Mouse (Mus musculus): Measurements from ENCODE around the gene Fam49a. TPM values are rescaled to one million over a fixed set of nuclear protein-coding genes. Genes with fewer than 3 reads are reported as not detected.

Gene Fam49a
- polyA plus RNA-seq, 1 experiment from 2014 or later = 8.8 TPM

GRCm38 (mm10) chr12:12287131-12287786, 25.3 kb downstream of the Fam49a start:
- Histone ChIP-seq H3K4me3 (ENCODE audit: low read length) (no peak overlapping the region), H3K27ac (ENCODE audit: low read length) (peak overlapping the region; percentile 48), H3K36me3 (ENCODE audit: insufficient read depth, low read length) (no peaks in the 10 kb centered on the region), H3K4me1 (ENCODE audit: insufficient read depth, low read length) (peaks cover 8% of the 10 kb centered on the region; the same call in 1 of the 2 replicates), H3K27me3 (ENCODE audit: insufficient read depth, low read length) (no peaks in the 10 kb centered on the region), H3K9ac (replicated peaks; ENCODE audit: low read length) (peak overlapping the region; percentile 35; the same call in 1 of the 2 replicates), H3K9me3 (ENCODE audit: low read length) (no peaks in the 10 kb centered on the region), H3K4me2 (replicated peaks; ENCODE audit: low read depth, low read length) (peak overlapping the region; percentile 41)
- 0 out of 2 replicates have a peak, but pooled peaks have one; percentile 42 for ATAC-seq (ENCODE audit: low FRiP score, low TSS enrichment)
- 44% methylated on average over 9 of the region's 9 CpGs for WGBS

- WGBS = 30% methylated on average over 6 of the region's 6 CpGs
- H3K27me3 ChIP-seq (ENCODE audit: insufficient read depth, low read length) = no peaks in the 10 kb centered on the region
- no peaks in the 10 kb centered on the region for H3K9me3 ChIP-seq (ENCODE audit: low read length)
- peak overlapping the region; percentile 41 for H3K4me2 ChIP-seq (replicated peaks; ENCODE audit: low read depth, low read length)
- no peak for ATAC-seq (ENCODE audit: low FRiP score, low TSS enrichment)
- peaks cover 8% of the 10 kb centered on the region; the same call in 1 of the 2 replicates for H3K4me1 ChIP-seq (ENCODE audit: insufficient read depth, low read length)
- no peak overlapping the region for H3K9ac ChIP-seq (replicated peaks; ENCODE audit: low read length)
- peak overlapping the region; percentile 48; the same call in 1 of the 2 replicates for H3K27ac ChIP-seq (ENCODE audit: low read length)
- no peak overlapping the region for H3K4me3 ChIP-seq (ENCODE audit: low read length)
- no peaks in the 10 kb centered on the region for H3K36me3 ChIP-seq (ENCODE audit: insufficient read depth, low read length)
Observed at GRCm38 (mm10) chr12:12287787-12288132, 25.8 kb downstream of the Fam49a start.

DNA sequence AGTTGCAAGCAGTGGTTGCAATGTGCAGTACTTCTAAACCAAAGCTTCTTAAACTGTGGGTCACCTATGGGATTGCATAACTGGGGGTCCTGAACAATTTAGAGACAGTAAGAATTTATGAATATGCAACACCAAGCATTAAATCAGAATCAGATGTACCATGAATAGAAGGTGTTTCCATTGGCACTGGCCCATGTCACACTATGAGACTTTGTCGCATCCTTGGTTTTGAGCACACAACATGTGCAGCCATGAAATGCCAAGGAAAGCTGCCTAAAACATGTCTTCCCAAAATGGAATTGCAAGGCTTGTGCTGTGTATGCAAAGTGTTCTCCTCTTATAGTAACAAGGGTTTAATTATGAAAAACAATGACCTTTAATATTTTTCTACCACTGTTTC, 26.6 kb downstream of the Fam49a start:
- H3K27me3 ChIP-seq (ENCODE audit: insufficient read depth, low read length) = no peaks in the 10 kb centered on the region
- H3K4me1 ChIP-seq (ENCODE audit: insufficient read depth, low read length) = peaks cover 8% of the 10 kb centered on the region; the same call in 1 of the 2 replicates
- 97% methylated on average over 1 of the region's 1 CpGs for WGBS
- H3K4me3 ChIP-seq (ENCODE audit: low read length) = no peak overlapping the region
- H3K4me2 ChIP-seq (replicated peaks; ENCODE audit: low read depth, low read length) = no peak overlapping the region
- no peak for ATAC-seq (ENCODE audit: low FRiP score, low TSS enrichment)
- no peaks in the 10 kb centered on the region for H3K9me3 ChIP-seq (ENCODE audit: low read length)
- H3K27ac ChIP-seq (ENCODE audit: low read length) = no peak overlapping the region
- H3K9ac ChIP-seq (replicated peaks; ENCODE audit: low read length) = no peak overlapping the region
- no peaks in the 10 kb centered on the region for H3K36me3 ChIP-seq (ENCODE audit: insufficient read depth, low read length)

DNA sequence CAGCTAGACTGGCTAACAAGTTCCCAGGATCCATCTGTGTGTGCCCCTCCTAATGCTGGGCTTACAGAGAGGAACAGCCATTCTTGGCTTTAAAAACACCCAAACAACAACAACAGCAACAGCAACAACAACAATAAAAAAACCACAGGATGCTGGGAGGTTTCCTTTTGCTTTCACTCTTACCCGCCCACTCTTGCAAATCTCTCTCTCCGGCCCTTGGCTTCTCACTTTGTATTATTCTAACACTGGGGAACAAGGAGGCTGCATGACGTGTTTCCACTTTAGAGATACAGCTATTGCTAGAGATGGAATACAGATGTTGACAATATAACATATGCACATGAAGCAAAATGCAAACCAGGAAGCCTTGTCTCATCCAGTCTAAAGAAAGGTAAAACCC, 27.7 kb downstream of the Fam49a start:
- no peak overlapping the region for H3K27ac ChIP-seq (ENCODE audit: low read length)
- H3K4me3 ChIP-seq (ENCODE audit: low read length) = no peak overlapping the region
- no peak for ATAC-seq (ENCODE audit: low FRiP score, low TSS enrichment)
- no peaks in the 10 kb centered on the region for H3K9me3 ChIP-seq (ENCODE audit: low read length)
- no peak overlapping the region for H3K9ac ChIP-seq (replicated peaks; ENCODE audit: low read length)
- H3K36me3 ChIP-seq (ENCODE audit: insufficient read depth, low read length) = no peaks in the 10 kb centered on the region
- H3K4me2 ChIP-seq (replicated peaks; ENCODE audit: low read depth, low read length) = no peak overlapping the region
- H3K4me1 ChIP-seq (ENCODE audit: insufficient read depth, low read length) = peaks cover 8% of the 10 kb centered on the region; the same call in 1 of the 2 replicates
- 63% methylated on average over 3 of the region's 3 CpGs for WGBS
- H3K27me3 ChIP-seq (ENCODE audit: insufficient read depth, low read length) = no peaks in the 10 kb centered on the region

DNA sequence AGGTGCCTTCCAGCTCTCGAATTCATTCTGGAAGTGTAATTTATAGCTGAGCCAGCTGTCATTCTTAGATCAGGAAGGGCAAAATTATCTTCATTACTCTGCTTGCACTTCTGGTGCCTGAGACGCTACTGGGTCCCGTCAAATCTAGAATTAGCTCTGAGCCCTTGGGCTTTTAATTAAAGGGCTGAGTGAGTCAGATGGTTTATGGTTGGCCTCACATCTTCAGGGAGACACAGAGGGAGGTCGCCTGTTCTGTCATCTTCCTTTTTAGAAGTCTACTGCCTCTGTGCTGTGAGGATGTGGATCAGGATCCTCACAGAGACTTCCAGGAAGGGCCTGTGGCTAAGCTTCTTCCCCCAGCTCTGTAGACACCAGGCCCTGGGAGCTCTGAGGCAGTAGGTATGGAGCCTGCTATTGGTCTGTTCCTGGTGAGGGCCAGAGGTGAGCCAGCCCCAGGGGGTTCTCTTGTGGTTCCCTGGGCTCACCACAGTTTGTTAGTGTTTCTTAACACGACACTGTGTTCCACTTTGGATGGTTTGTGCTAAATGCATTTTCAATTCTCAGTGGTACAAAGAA, 30.2 kb downstream of the Fam49a start:
- 35% methylated on average over 5 of the region's 5 CpGs for WGBS
- H3K27ac ChIP-seq (ENCODE audit: low read length) = no peak overlapping the region
- no peaks in the 10 kb centered on the region for H3K36me3 ChIP-seq (ENCODE audit: insufficient read depth, low read length)
- no peaks in the 10 kb centered on the region for H3K9me3 ChIP-seq (ENCODE audit: low read length)
- H3K4me3 ChIP-seq (ENCODE audit: low read length) = no peak overlapping the region
- H3K9ac ChIP-seq (replicated peaks; ENCODE audit: low read length) = no peak overlapping the region
- peaks cover 5% of the 10 kb centered on the region; the same call in 1 of the 2 replicates for H3K4me1 ChIP-seq (ENCODE audit: insufficient read depth, low read length)
- no peak for ATAC-seq (ENCODE audit: low FRiP score, low TSS enrichment)
- H3K4me2 ChIP-seq (replicated peaks; ENCODE audit: low read depth, low read length) = no peak overlapping the region
- no peaks in the 10 kb centered on the region for H3K27me3 ChIP-seq (ENCODE audit: insufficient read depth, low read length)

DNA sequence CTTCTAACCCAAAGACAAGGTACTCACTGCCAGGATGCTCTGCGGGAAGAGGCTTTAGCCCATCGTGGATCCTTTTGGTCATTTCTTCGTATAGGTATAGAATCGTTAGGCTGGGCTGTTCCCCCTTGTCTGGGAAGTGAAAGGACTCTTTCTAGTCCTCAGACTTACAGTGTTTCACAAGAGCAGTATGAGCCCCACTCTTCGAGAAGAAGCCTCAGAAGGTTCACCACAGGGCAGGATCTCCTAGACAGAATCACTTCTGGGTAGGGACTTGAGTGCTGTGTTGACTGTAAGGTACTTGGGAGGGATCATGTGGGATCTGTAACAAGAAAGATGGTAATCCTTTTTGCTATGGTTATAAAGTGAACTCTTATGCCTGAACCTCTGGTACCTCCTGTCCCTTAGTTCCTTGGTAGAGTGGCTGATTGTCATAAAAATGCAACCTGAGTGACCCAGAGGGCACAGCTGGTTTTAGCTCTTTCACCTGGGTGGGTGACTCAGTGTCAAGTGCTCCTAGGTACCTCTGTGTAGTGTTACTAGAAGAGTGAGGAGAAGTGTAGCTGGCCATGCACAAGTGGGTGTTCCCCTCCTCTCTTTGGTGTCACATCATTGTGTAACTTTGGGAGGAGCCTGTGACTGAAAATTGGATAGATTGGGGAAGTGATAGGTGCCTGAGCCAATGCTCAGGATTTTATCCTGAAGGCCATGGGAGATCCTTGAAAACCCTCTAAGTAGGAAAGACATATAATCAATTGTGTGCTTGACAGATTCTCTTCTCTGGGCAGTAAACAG, 32.6 kb downstream of the Fam49a start:
- Histone ChIP-seq H3K9ac (replicated peaks; ENCODE audit: low read length) (no peak overlapping the region), H3K4me2 (replicated peaks; ENCODE audit: low read depth, low read length) (no peak overlapping the region), H3K36me3 (ENCODE audit: insufficient read depth, low read length) (no peaks in the 10 kb centered on the region), H3K4me1 (ENCODE audit: insufficient read depth, low read length) (no peaks in the 10 kb centered on the region), H3K27me3 (ENCODE audit: insufficient read depth, low read length) (no peaks in the 10 kb centered on the region), H3K4me3 (ENCODE audit: low read length) (no peak overlapping the region), H3K9me3 (ENCODE audit: low read length) (no peaks in the 10 kb centered on the region), H3K27ac (ENCODE audit: low read length) (no peak overlapping the region)
- WGBS = 89% methylated on average over 5 of the region's 5 CpGs
- no peak for ATAC-seq (ENCODE audit: low FRiP score, low TSS enrichment)

DNA sequence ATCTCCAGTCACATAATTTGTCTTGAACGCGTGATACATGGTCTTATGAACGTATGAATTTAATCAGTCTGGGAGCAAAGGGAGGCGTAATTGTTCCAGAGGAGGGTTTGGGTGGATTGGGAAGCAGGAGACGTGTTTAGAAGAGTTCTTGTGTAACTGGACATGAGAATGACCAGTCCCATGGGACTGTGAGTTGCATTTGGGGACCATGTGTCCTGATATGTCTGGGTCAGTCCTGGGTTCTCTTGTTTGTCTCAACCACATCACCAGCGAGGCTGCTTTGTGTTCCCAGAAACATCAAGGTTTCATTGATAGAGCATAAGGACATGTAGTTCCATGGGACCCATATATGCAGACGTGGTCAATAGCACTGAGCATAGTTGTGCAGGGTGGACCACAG, 36.5 kb downstream of the Fam49a start:
- no peaks in the 10 kb centered on the region for H3K27me3 ChIP-seq (ENCODE audit: insufficient read depth, low read length)
- H3K4me2 ChIP-seq (replicated peaks; ENCODE audit: low read depth, low read length) = no peak overlapping the region
- 94% methylated on average over 7 of the region's 7 CpGs for WGBS
- no peak overlapping the region for H3K9ac ChIP-seq (replicated peaks; ENCODE audit: low read length)
- H3K27ac ChIP-seq (ENCODE audit: low read length) = no peak overlapping the region
- no peaks in the 10 kb centered on the region for H3K36me3 ChIP-seq (ENCODE audit: insufficient read depth, low read length)
- no peak for ATAC-seq (ENCODE audit: low FRiP score, low TSS enrichment)
- peaks cover 14% of the 10 kb centered on the region for H3K4me1 ChIP-seq (ENCODE audit: insufficient read depth, low read length)
- no peaks in the 10 kb centered on the region for H3K9me3 ChIP-seq (ENCODE audit: low read length)
- no peak overlapping the region for H3K4me3 ChIP-seq (ENCODE audit: low read length)

DNA sequence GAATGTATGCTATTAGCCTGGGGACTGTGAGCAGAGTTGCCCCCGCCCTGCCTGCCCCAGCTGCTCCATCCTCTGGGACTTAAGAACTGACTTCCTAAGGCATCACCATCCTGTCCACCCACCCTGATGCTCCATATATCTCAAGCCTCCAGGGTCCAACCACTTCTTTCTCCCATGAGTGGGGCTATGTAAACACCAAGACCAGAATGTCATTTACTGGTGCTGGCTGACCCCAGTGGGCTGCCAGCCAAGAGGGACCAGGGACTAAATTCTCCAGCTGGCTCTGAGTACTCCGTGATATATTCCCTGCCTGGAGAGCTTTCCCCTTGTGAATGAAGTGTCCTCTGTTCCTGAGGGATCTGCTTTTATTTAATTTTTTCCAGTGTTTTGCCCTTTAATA, 37.4 kb downstream of the Fam49a start:
- Histone ChIP-seq H3K36me3 (ENCODE audit: insufficient read depth, low read length) (no peaks in the 10 kb centered on the region), H3K9ac (replicated peaks; ENCODE audit: low read length) (no peak overlapping the region), H3K4me3 (ENCODE audit: low read length) (no peak overlapping the region), H3K27me3 (ENCODE audit: insufficient read depth, low read length) (no peaks in the 10 kb centered on the region), H3K4me2 (replicated peaks; ENCODE audit: low read depth, low read length) (no peak overlapping the region), H3K4me1 (ENCODE audit: insufficient read depth, low read length) (peaks cover 14% of the 10 kb centered on the region), H3K27ac (ENCODE audit: low read length) (no peak overlapping the region), H3K9me3 (ENCODE audit: low read length) (no peaks in the 10 kb centered on the region)
- 54% methylated on average over 2 of the region's 2 CpGs for WGBS
- peak; percentile 80 for ATAC-seq (ENCODE audit: low FRiP score, low TSS enrichment)

DNA sequence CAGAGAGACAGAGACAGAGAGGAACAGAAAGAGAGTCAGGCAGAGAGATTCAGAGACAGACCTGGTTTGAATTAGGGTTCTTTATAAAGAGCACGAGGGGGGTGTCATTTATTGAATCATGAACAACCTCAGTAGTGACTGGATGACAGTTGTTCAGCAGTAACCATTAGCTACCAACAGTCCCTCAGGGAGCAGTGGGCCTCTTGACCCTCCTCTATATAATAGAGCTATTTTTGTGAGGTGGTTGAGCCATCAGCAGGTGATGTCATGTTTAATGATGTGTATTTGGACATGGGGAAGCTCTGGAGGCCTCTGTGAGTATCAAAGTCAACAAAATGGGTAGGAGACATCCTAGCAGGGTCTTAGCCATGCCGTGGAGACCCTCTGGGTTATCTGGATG, 39.2 kb downstream of the Fam49a start:
- Histone ChIP-seq H3K36me3 (ENCODE audit: insufficient read depth, low read length) (no peaks in the 10 kb centered on the region), H3K27ac (ENCODE audit: low read length) (no peak overlapping the region), H3K9me3 (ENCODE audit: low read length) (no peaks in the 10 kb centered on the region), H3K4me1 (ENCODE audit: insufficient read depth, low read length) (peaks cover 14% of the 10 kb centered on the region), H3K9ac (replicated peaks; ENCODE audit: low read length) (no peak overlapping the region), H3K4me2 (replicated peaks; ENCODE audit: low read depth, low read length) (no peak overlapping the region), H3K27me3 (ENCODE audit: insufficient read depth, low read length) (no peaks in the 10 kb centered on the region), H3K4me3 (ENCODE audit: low read length) (no peak overlapping the region)
- WGBS = 79% methylated on average over 2 of the region's 2 CpGs
- no peak for ATAC-seq (ENCODE audit: low FRiP score, low TSS enrichment)

DNA sequence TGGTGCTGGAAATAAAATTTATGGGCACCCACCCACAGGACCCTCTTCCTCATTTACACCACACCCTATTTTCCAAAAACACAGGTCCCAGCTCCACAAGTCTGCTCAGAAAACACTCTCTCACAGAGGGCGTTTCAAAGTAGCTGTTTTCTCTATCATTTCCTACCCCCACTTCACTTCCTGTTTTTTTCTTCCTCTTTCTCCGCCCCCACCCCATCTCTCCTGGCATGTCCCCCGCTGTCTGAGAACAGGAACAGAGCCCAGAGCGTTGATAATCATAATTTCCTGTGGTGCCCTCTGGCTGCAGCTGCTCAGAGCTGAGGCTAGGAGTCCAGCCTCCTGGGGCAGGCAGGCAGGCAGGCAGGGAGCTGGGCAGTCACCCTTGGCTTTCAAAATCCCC, 39.9 kb downstream of the Fam49a start:
- peak; percentile 66; the same call in 1 of the 2 replicates for ATAC-seq (ENCODE audit: low FRiP score, low TSS enrichment)
- Histone ChIP-seq H3K4me3 (ENCODE audit: low read length) (no peak overlapping the region), H3K27ac (ENCODE audit: low read length) (no peak overlapping the region), H3K9ac (replicated peaks; ENCODE audit: low read length) (no peak overlapping the region), H3K4me1 (ENCODE audit: insufficient read depth, low read length) (peaks cover 14% of the 10 kb centered on the region), H3K36me3 (ENCODE audit: insufficient read depth, low read length) (no peaks in the 10 kb centered on the region), H3K4me2 (replicated peaks; ENCODE audit: low read depth, low read length) (no peak overlapping the region), H3K9me3 (ENCODE audit: low read length) (no peaks in the 10 kb centered on the region), H3K27me3 (ENCODE audit: insufficient read depth, low read length) (no peaks in the 10 kb centered on the region)
- 42% methylated on average over 4 of the region's 4 CpGs for WGBS
